Mouse (Mus musculus): ENCODE measurements at regions not wholly inside any gene's neighbourhood (a gene's known extent, or its start where the extent isn't known, plus 50 kb on each side); places are given as distances from the start of the nearest gene placed in this dataset.

DNA sequence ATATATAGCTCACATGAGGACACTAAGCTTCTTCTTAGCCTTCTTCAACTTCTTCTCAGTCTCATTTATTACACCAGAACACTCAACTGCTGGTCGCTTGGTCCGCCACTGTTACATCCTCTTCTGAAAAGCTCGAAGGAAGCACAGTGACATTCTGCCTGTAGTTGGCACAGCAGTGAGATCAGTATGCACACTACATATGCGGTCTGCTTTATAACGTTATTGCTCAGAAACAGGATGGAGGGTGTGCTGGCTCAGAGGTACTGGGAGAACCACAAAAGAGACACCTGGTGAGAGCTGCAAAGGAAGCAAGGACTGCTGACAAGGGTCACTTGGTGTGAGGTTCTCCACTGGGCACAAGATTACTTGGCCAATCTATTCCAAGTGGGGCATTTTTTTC lies 179.5 kb downstream of the Ets1 start:
- Histone ChIP-seq H3K9ac (ENCODE audit: low read depth, low read length) (no peak overlapping the region), H3K4me2 (ENCODE audit: low read depth, low read length) (no peak overlapping the region), H3K9me3 (ENCODE audit: control insufficient read depth, low read length) (no peaks in the 10 kb centered on the region), H3K27me3 (replicated peaks; ENCODE audit: control insufficient read depth, insufficient read depth, low read length) (no peaks in the 10 kb centered on the region), H3K4me3 (ENCODE audit: low read length) (no peak overlapping the region), H3K36me3 (ENCODE audit: control insufficient read depth, insufficient read depth, low read length) (no peaks in the 10 kb centered on the region), H3K27ac (ENCODE audit: low read length) (no peak overlapping the region), H3K4me1 (ENCODE audit: control insufficient read depth, insufficient read depth, low read length) (no peaks in the 10 kb centered on the region)
- ATAC-seq: no peak
- WGBS: 80% methylated on average over 5 of the region's 5 CpGs

DNA sequence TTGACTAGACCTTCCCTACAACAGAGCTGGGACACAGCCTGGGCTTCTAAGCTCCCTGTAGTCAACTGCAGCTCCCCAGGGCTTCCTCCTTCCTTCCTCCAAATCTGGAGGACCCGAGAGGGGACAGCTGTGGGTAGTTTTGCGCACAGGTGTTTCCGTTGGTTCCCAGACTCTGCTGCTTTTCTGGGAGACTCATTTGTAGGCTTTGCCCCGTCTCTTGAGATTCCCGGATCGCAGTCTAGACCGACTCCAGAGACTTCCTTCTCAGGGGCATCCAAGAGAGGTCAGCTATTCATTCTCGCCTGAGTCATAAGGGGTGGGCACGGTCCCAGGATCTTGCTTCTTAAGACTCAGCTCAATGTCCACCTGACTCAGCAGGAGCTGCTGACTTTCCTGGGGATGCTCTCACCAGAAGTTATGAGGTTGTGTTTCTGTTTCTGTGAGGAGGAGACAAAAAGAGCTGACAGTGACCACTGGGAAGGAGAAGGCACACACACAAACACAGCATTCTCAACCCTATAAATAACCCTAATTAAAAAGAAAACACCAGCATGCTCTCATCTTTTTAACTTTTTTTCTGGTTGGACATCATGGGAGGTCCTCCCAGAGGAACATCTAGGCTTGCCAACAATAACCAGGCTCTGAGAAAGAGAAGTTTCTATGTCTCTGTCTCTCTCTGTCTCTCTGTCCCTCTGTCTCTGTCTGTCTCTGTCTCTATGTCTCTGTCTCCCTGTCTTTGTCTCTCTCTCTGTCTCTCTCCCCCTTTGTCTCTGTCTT lies 180.8 kb downstream of the Ets1 start:
- Histone ChIP-seq H3K4me2 (ENCODE audit: low read depth, low read length) (no peak overlapping the region), H3K27me3 (replicated peaks; ENCODE audit: control insufficient read depth, insufficient read depth, low read length) (no peaks in the 10 kb centered on the region), H3K9me3 (ENCODE audit: control insufficient read depth, low read length) (no peaks in the 10 kb centered on the region), H3K4me3 (ENCODE audit: low read length) (no peak overlapping the region), H3K27ac (ENCODE audit: low read length) (no peak overlapping the region), H3K4me1 (ENCODE audit: control insufficient read depth, insufficient read depth, low read length) (no peaks in the 10 kb centered on the region), H3K9ac (ENCODE audit: low read depth, low read length) (no peak overlapping the region), H3K36me3 (ENCODE audit: control insufficient read depth, insufficient read depth, low read length) (no peaks in the 10 kb centered on the region)
- WGBS: 68% methylated on average over 9 of the region's 9 CpGs
- no peak for ATAC-seq

DNA sequence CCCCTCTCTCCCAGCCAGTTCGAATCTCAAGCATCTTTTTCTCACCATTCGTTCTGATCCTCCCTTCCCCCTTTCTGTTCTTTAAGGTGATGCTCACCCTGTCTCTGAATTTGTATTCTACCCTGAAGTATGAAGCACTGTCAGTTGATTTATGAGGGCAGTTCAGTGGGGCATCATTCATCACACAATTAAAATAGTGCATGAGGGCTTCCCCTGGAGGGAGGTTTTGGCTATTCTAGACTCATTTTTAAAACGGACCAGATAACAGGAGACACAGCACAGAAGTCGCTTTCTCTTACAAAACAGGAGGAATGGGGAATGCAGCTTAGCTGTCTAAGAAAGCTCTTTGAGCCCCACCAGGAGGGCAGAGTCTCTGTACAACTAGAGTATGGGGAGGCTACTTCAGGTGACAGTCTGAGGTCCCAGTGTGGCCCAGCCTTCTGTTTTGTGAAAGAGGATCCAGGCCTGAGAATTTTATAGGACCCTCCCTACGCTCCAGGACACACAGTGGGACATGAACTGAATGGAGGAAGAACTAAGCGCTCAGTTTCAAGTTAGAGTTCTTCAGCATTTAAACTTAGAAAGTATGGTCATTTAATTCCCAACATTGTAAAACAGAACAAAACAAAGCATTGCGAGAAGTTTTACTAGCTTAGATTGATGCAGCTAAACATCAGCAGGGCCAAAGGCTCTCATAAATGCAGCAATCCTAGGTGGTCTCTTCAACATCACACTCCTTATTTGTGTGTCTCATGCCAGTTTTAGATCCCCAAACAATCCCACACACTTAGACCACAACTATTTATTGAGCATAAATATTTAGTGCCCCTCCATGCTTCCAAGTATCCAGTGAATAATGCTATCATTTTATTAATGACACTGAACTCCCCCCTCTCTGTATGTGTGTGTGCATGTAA lies 181.7 kb downstream of the Ets1 start:
- 60% methylated on average over 7 of the region's 7 CpGs for WGBS
- ATAC-seq: no peak
- no peak overlapping the region for H3K27ac ChIP-seq (ENCODE audit: low read length)

DNA sequence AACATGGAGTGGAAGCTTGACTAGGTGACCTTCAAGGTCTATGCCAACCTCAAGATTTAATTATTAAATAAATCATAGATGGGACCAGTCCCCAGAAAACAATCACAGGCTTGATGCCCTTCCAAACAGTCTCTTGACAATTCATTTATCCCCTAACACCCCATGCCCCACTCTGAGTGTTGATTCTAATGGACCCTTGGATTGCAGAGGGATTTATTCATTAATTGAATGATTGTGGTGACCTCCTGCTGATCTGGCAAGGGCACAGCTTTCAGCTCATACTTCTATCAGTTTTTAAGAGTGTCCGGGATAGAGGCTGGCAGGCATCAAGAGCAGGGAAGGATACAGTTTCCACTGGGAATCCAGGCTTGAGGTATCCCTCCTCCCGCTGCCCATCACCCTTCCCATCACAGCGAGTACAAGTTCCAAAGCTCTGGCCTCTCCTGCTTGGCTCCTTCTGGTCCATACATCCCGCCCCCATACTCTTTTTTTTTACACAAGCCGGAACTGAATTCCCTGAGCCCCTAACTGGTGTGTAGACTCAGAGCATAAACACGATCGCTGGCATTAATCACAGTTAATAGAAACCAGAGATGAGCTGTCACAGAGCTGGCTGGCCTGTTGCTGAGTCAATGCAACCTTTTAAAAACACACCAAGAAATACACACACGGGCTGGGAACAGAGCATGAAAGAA lies 187.6 kb downstream of the Ets1 start:
- WGBS: 32% methylated on average over 8 of the region's 8 CpGs
- peak; percentile 62; the same call in 1 of the 2 replicates for ATAC-seq

More for the DNA sequence above, 181.7 kb downstream of the Ets1 start:
- H3K36me3 ChIP-seq (ENCODE audit: control insufficient read depth, insufficient read depth, low read length): no peaks in the 10 kb centered on the region
- no peak overlapping the region for H3K4me3 ChIP-seq (ENCODE audit: low read length)
- H3K9ac ChIP-seq (ENCODE audit: low read depth, low read length): no peak overlapping the region
- no peaks in the 10 kb centered on the region for H3K9me3 ChIP-seq (ENCODE audit: control insufficient read depth, low read length)
- H3K4me1 ChIP-seq (ENCODE audit: control insufficient read depth, insufficient read depth, low read length): no peaks in the 10 kb centered on the region
- H3K27me3 ChIP-seq (replicated peaks; ENCODE audit: control insufficient read depth, insufficient read depth, low read length): no peaks in the 10 kb centered on the region
- H3K4me2 ChIP-seq (ENCODE audit: low read depth, low read length): no peak overlapping the region

DNA sequence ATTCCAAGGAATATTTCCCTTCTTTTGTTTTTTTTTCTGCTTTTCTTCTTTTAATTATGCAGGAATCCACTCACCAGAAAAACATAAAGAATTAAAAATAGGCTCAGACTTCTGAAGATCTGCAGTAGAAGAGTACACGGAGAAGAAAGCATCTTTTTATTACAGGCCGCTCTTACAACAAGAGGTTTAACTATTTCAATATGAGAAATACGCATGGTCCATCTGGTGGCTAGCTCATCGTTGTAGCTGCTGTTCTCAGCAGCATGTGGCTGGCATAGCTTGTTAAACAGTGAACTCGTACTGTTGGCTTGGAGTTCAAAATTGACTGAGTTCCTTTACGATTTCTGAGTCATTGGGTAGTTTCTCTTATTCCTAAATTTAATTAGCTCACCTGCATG lies 188.1 kb downstream of the Ets1 start:
- Histone ChIP-seq H3K4me1 (ENCODE audit: control insufficient read depth, insufficient read depth, low read length) (no peaks in the 10 kb centered on the region), H3K9me3 (ENCODE audit: control insufficient read depth, low read length) (no peaks in the 10 kb centered on the region), H3K4me2 (ENCODE audit: low read depth, low read length) (no peak overlapping the region), H3K9ac (ENCODE audit: low read depth, low read length) (no peak overlapping the region), H3K27ac (ENCODE audit: low read length) (no peak overlapping the region), H3K27me3 (replicated peaks; ENCODE audit: control insufficient read depth, insufficient read depth, low read length) (no peaks in the 10 kb centered on the region), H3K4me3 (ENCODE audit: low read length) (no peak overlapping the region), H3K36me3 (ENCODE audit: control insufficient read depth, insufficient read depth, low read length) (no peaks in the 10 kb centered on the region)
- 49% methylated on average over 6 of the region's 6 CpGs for WGBS
- no peak for ATAC-seq

More for the DNA sequence above, 187.6 kb downstream of the Ets1 start:
- no peak overlapping the region for H3K27ac ChIP-seq (ENCODE audit: low read length)
- H3K4me3 ChIP-seq (ENCODE audit: low read length): no peak overlapping the region
- H3K4me1 ChIP-seq (ENCODE audit: control insufficient read depth, insufficient read depth, low read length): no peaks in the 10 kb centered on the region
- H3K9ac ChIP-seq (ENCODE audit: low read depth, low read length): no peak overlapping the region
- H3K4me2 ChIP-seq (ENCODE audit: low read depth, low read length): no peak overlapping the region
- no peaks in the 10 kb centered on the region for H3K36me3 ChIP-seq (ENCODE audit: control insufficient read depth, insufficient read depth, low read length)
- no peaks in the 10 kb centered on the region for H3K27me3 ChIP-seq (replicated peaks; ENCODE audit: control insufficient read depth, insufficient read depth, low read length)
- H3K9me3 ChIP-seq (ENCODE audit: control insufficient read depth, low read length): no peaks in the 10 kb centered on the region

DNA sequence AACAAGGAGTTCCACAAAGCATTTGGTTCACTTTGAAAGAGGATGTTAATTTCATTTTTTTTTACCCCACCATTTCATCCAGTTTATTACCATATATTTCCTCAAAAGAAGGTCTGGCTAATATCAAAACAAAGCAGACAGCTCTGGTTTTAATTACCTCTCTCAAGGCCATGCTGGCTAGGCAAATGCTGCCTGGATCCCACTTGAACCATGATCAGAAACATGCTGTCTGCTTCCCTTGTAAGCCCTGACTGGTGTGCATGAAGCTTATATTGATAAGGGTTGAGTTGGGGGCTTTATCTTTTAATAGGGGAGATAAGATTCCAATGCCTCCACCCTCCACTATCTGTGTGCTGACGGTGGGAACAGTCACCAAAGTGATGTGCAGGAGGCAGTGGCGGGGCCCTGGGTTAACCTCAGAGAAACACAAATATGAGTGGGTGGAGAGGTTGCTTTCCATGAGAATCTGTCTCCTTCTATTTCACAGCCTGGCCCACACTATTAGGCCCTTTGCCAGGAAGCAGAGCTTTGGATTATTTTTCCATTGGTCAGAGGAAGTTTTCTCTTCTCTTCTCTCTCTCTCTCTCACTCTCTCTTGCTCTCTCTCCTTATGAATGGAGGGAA lies 194.4 kb downstream of the Ets1 start:
- H3K9ac ChIP-seq (ENCODE audit: low read depth, low read length): no peak overlapping the region
- peaks cover 7% of the 10 kb centered on the region for H3K4me1 ChIP-seq (ENCODE audit: control insufficient read depth, insufficient read depth, low read length)
- no peaks in the 10 kb centered on the region for H3K36me3 ChIP-seq (ENCODE audit: control insufficient read depth, insufficient read depth, low read length)
- peak; percentile 59 for ATAC-seq
- H3K4me2 ChIP-seq (ENCODE audit: low read depth, low read length): no peak overlapping the region
- no peaks in the 10 kb centered on the region for H3K9me3 ChIP-seq (ENCODE audit: control insufficient read depth, low read length)
- WGBS: 32% methylated on average over 2 of the region's 2 CpGs
- H3K4me3 ChIP-seq (ENCODE audit: low read length): no peak overlapping the region
- peak overlapping the region; percentile 45; the same call in 1 of the 2 replicates for H3K27ac ChIP-seq (ENCODE audit: low read length)
- H3K27me3 ChIP-seq (replicated peaks; ENCODE audit: control insufficient read depth, insufficient read depth, low read length): no peaks in the 10 kb centered on the region

DNA sequence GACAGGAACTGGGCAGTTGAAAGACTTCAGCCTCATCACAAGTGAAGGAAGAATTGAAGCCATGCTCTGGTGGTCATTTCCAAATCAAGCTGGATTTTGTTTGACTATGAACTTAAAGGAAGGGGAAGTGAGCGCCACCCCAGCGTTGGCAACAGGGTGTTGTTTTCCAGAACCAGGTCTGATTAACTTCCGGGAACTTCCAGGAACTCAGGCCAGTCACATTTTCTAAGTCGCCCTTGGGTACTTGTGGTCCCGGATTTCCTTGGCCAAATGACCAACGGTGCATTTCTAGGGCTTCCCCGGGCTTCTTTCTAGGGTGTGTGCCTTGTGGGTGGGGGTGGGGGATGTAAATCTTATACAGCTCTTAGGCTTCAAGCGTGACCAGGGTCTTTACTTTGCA lies 197.4 kb downstream of the Ets1 start:
- Histone ChIP-seq H3K4me1 (ENCODE audit: control insufficient read depth, insufficient read depth, low read length) (peaks cover 7% of the 10 kb centered on the region), H3K4me3 (ENCODE audit: low read length) (no peak overlapping the region), H3K27me3 (replicated peaks; ENCODE audit: control insufficient read depth, insufficient read depth, low read length) (no peaks in the 10 kb centered on the region), H3K9ac (ENCODE audit: low read depth, low read length) (no peak overlapping the region), H3K9me3 (ENCODE audit: control insufficient read depth, low read length) (no peaks in the 10 kb centered on the region), H3K4me2 (ENCODE audit: low read depth, low read length) (no peak overlapping the region), H3K36me3 (ENCODE audit: control insufficient read depth, insufficient read depth, low read length) (no peaks in the 10 kb centered on the region), H3K27ac (ENCODE audit: low read length) (no peak overlapping the region)
- no peak for ATAC-seq
- 90% methylated on average over 8 of the region's 8 CpGs for WGBS

DNA sequence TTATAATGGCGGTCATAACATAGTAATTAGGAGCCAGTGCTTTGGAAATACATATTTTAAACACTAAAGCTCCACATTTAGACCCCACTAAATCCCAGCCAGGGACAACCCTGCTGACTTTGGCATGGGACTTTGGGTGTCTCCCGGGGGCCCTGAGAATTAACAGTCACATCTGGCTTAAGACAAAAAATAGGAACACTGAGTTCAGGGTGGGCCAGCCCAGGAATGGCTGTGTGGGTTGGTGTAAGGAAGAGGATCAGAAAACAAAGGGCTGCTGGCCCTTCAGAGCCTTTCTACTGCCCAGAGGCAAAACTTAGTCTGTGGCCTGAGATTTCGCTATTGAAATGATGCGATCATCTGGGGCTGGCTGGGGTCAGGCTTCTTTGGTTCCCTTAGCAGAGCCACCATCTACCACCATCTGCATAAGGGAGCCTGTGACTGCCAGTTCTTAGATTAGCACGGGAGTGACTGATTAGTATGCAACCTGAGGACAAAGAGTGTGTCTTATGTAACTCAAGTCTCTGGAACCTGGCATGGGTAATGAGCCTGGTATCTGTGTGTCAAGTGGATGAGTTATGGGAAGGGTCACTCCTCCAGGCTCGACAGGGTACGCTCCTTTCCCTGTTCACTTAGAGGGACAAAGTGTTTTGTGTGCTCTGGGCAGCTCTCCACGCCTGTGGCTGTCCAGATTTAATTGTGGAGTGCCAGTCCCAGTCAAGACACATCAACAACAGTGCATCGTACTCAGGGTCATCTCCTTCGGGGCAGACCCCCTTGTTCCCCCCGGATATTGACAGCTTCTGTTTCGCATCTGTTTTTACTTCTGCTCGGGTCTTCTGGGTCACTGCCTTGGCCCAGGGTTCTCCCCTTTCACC lies 199.0 kb downstream of the Ets1 start:
- Histone ChIP-seq H3K4me3 (ENCODE audit: low read length) (no peak overlapping the region), H3K27me3 (replicated peaks; ENCODE audit: control insufficient read depth, insufficient read depth, low read length) (no peaks in the 10 kb centered on the region), H3K4me2 (ENCODE audit: low read depth, low read length) (no peak overlapping the region), H3K9ac (ENCODE audit: low read depth, low read length) (no peak overlapping the region), H3K36me3 (ENCODE audit: control insufficient read depth, insufficient read depth, low read length) (no peaks in the 10 kb centered on the region), H3K27ac (ENCODE audit: low read length) (no peak overlapping the region), H3K9me3 (ENCODE audit: control insufficient read depth, low read length) (no peaks in the 10 kb centered on the region), H3K4me1 (ENCODE audit: control insufficient read depth, insufficient read depth, low read length) (peaks cover 3% of the 10 kb centered on the region)
- WGBS: 58% methylated on average over 13 of the region's 13 CpGs
- ATAC-seq: no peak
